Comparison of ENCODE assay signal across 32 mouse cellular contexts in genomic region chr9:28845961-28846570, GRCm38 (mm10).
DNase-seq lines count a peak whose midpoint lies in the region; ATAC-seq and TF ChIP-seq lines count a peak whose summit lies in the region.
"Had no signal": no experiment of that assay in that cellular context is flagged by ENCODE, and none has a peak within 500 bp of the region (broad histone marks: within the 10 kb centered on the region; RNA-seq: fewer than 3 reads in every experiment).

No protein-coding gene starts in this region.

- peak; percentile 36 for ATAC-seq in forebrain, embryonic 11.5 days (replicated peaks; ENCODE audit: low FRiP score)
- ATAC-seq in forebrain, embryonic 13.5 days: peak; percentile 70; the same call in 1 of the 2 replicates
- ATAC-seq in megakaryocyte progenitor cell, adult 5-6 weeks (replicated peaks; ENCODE audit: poor library complexity): no peak
- ATAC-seq: intestine, embryonic 16.5 days; liver, postnatal 0 days; lung, postnatal 0 days; midbrain, embryonic 15.5 days; Patski had no signal

- no peak overlapping the region for H3K9ac ChIP-seq in forebrain, embryonic 11.5 days (ENCODE audit: low read length)
- no peak overlapping the region for H3K9ac ChIP-seq in forebrain, embryonic 13.5 days
- H3K9ac ChIP-seq: hindbrain, embryonic 13.5 days; limb, embryonic 13.5 days; liver, postnatal 0 days; midbrain, embryonic 15.5 days had no signal

- H3K4me2 ChIP-seq in forebrain, embryonic 11.5 days (ENCODE audit: low read depth, low read length, severe bottlenecking): no peak overlapping the region
- H3K4me2 ChIP-seq in forebrain, embryonic 13.5 days: no peak overlapping the region
- H3K4me2 ChIP-seq: heart, embryonic 11.5 days; hindbrain, embryonic 13.5 days; limb, embryonic 13.5 days; liver, embryonic 11.5 days; midbrain, embryonic 15.5 days had no signal

- no peak overlapping the region for H3K4me3 ChIP-seq in forebrain, embryonic 11.5 days (ENCODE audit: low read depth, low read length)
- H3K4me3 ChIP-seq in forebrain, embryonic 10.5 days: no peak overlapping the region
- no peak overlapping the region for H3K4me3 ChIP-seq in left cerebral cortex, adult 2 months
- H3K4me3 ChIP-seq in forebrain, embryonic 13.5 days: no peak overlapping the region
- H3K4me3 ChIP-seq: hindbrain, embryonic 13.5 days; limb, embryonic 13.5 days; midbrain, embryonic 15.5 days; myocyte had no signal

- no peaks in the 10 kb centered on the region for H3K36me3 ChIP-seq in forebrain, embryonic 11.5 days (ENCODE audit: control insufficient read depth, insufficient read depth, low read length)
- H3K36me3 ChIP-seq in forebrain, embryonic 10.5 days (replicated peaks): no peaks in the 10 kb centered on the region
- H3K36me3 ChIP-seq in forebrain, embryonic 13.5 days (ENCODE audit: poor library complexity, severe bottlenecking): no peaks in the 10 kb centered on the region
- H3K36me3 ChIP-seq: G1E; hindbrain, embryonic 13.5 days; limb, embryonic 13.5 days; midbrain, embryonic 15.5 days had no signal

- no peak for TF ChIP-seq CTCF in left cerebral cortex, adult 2 months (IDR thresholded peaks at IDR 0.05)

- intact Hi-C loops in left cerebral cortex, adult 2 months (cut with DNase I): no loop called here
- intact Hi-C loops in left cerebral cortex, postnatal 14 days (cut with DNase I): no loop called here

- no peaks in the 10 kb centered on the region for H3K4me1 ChIP-seq in forebrain, embryonic 11.5 days (replicated peaks; ENCODE audit: control insufficient read depth, insufficient read depth, low read length)
- peaks cover 6% of the 10 kb centered on the region; the same call in 1 of the 2 replicates for H3K4me1 ChIP-seq in forebrain, embryonic 10.5 days
- H3K4me1 ChIP-seq in forebrain, embryonic 13.5 days: peaks cover 12% of the 10 kb centered on the region
- H3K4me1 ChIP-seq: limb, embryonic 13.5 days; midbrain, embryonic 15.5 days had no signal

- H3K9me3 ChIP-seq in forebrain, embryonic 11.5 days (ENCODE audit: control insufficient read depth, low read length): no peaks in the 10 kb centered on the region
- H3K9me3 ChIP-seq in forebrain, embryonic 10.5 days: no peaks in the 10 kb centered on the region
- no peaks in the 10 kb centered on the region for H3K9me3 ChIP-seq in forebrain, embryonic 13.5 days (replicated peaks)
- H3K9me3 ChIP-seq: G1E; hindbrain, embryonic 13.5 days; limb, embryonic 13.5 days; midbrain, embryonic 15.5 days had no signal

- WGBS in forebrain, embryonic 11.5 days: 24% methylated on average over 2 of the region's 2 CpGs
- WGBS in forebrain, embryonic 10.5 days: 46% methylated on average over 2 of the region's 2 CpGs
- WGBS in forebrain, embryonic 13.5 days: 13% methylated on average over 2 of the region's 2 CpGs

- no peak overlapping the region for H3K27ac ChIP-seq in forebrain, embryonic 11.5 days (ENCODE audit: low read depth, low read length)
- H3K27ac ChIP-seq in forebrain, embryonic 10.5 days: no peak overlapping the region
- H3K27ac ChIP-seq in left cerebral cortex, adult 2 months: peak overlapping the region; percentile 32
- no peak overlapping the region for H3K27ac ChIP-seq in forebrain, embryonic 13.5 days
- H3K27ac ChIP-seq: hindbrain, embryonic 13.5 days; kidney, postnatal 0 days; limb, embryonic 13.5 days; midbrain, embryonic 15.5 days had no signal

- no peak for DNase-seq in forebrain, embryonic 11.5 days (ENCODE audit: low spot score)
- DNase-seq in forebrain, embryonic 10.5 days (ENCODE audit: extremely low spot score, low spot score): no peak
- peak in 1 of 2 experiments; percentile 21 for DNase-seq in left cerebral cortex, adult 2 months (ENCODE audit: extremely low spot score in 1 of 2, low spot score in 2 of 2)
- no peak for DNase-seq in left cerebral cortex, postnatal 14 days (ENCODE audit: low spot score in 2 of 2)
- peak; percentile 62 for DNase-seq in retina, embryonic 14.5 days (ENCODE audit: low spot score)
- no peak for DNase-seq in kidney, postnatal 10 days
- DNase-seq: adrenal gland, postnatal 10 days; cerebellum, adult 11-12 months; cerebellum, postnatal 10 days; gastrocnemius, postnatal 36 days; heart, adult 18-20 months; heart, postnatal 4 days; kidney, adult 8-10 months; layer of hippocampus, postnatal 36 days; liver, postnatal 0 days; lung, postnatal 4 days; right cerebral cortex, adult 18-20 months; spleen, adult 18-20 months; thymus, postnatal 14 days had no signal

- H3K27me3 ChIP-seq in forebrain, embryonic 11.5 days (ENCODE audit: control insufficient read depth, insufficient read depth, low read length): no peaks in the 10 kb centered on the region
- H3K27me3 ChIP-seq in forebrain, embryonic 10.5 days (ENCODE audit: poor library complexity, severe bottlenecking): no peaks in the 10 kb centered on the region
- H3K27me3 ChIP-seq in forebrain, embryonic 13.5 days: no peaks in the 10 kb centered on the region
- H3K27me3 ChIP-seq: hindbrain, embryonic 13.5 days; limb, embryonic 13.5 days; midbrain, embryonic 15.5 days had no signal
